Mouse (Mus musculus) MEL (cell line): ENCODE measurements around the gene Snx29. TPM values are rescaled to one million over a fixed set of nuclear protein-coding genes. Genes with fewer than 3 reads are reported as not detected.

Source experiments
- DNase-seq: peaks from one replicate; pipeline ENCODE4 v3.0.0; 2011; ENCODE audit warnings: low read depth, low spot score
- H3K27ac ChIP-seq: 2 replicates; pipeline ENCODE4 v1.5.1; 2012; ENCODE audit warnings: low read depth, mild to moderate bottlenecking, control low read depth, low read length, moderate library complexity; ENCODE audit not compliant: control insufficient read depth
- H3K27me3 ChIP-seq, 2 experiments: fragments of 150-350 bp in 1 of 2; sonication (generic) in 1 of 2; 2 replicates each; pipeline ENCODE4 v1.6.1; 2012; ENCODE audit warnings: low read length in 2 of 2, mild to moderate bottlenecking in 2 of 2, improper control_type of control experiment in 1 of 2, moderate library complexity in 1 of 2; ENCODE audit not compliant: insufficient read depth in 2 of 2, control insufficient read depth in 1 of 2
- H3K36me3 ChIP-seq, 2 experiments: 2 replicates each; pipeline ENCODE4 v1.6.1; 2012 to 2014; ENCODE audit warnings: low read length in 2 of 2, improper control_type of control experiment in 1 of 2, inconsistent platforms in 1 of 2, mild to moderate bottlenecking in 1 of 2; ENCODE audit not compliant: insufficient read depth in 2 of 2, control insufficient read depth in 1 of 2
- H3K4me1 ChIP-seq, 2 experiments: fragments of 150-350 bp in 1 of 2; sonication (generic) in 1 of 2; 2 replicates each; pipeline ENCODE4 v1.6.1; 2012; ENCODE audit warnings: low read length in 2 of 2, improper control_type of control experiment in 1 of 2, mild to moderate bottlenecking in 1 of 2; ENCODE audit not compliant: insufficient read depth in 2 of 2, control insufficient read depth in 1 of 2
- H3K4me3 ChIP-seq, 2 experiments: fragments of 150-350 bp in 1 of 2; sonication (generic) in 1 of 2; 2 replicates each; pipeline ENCODE4 v1.5.1; 2012; ENCODE audit warnings: low read depth in 2 of 2, low read length in 2 of 2, mild to moderate bottlenecking in 2 of 2, moderate library complexity in 2 of 2, control low read depth in 1 of 2, improper control_type of control experiment in 1 of 2; ENCODE audit not compliant: control insufficient read depth in 1 of 2, insufficient read depth in 1 of 2
- H3K79me2 ChIP-seq: 2 replicates; pipeline ENCODE4 v1.6.1; 2012; ENCODE audit warnings: mild to moderate bottlenecking, low read length, moderate library complexity; ENCODE audit not compliant: control insufficient read depth, poor library complexity, insufficient read depth
- H3K9ac ChIP-seq: 2 replicates; pipeline ENCODE4 v1.6.1; 2012; ENCODE audit warnings: low read depth, mild to moderate bottlenecking, control low read depth, low read length, moderate library complexity; ENCODE audit not compliant: control insufficient read depth, poor library complexity, severe bottlenecking
- H3K9me3 ChIP-seq: fragments of 150-350 bp; sonication (generic); replicated peaks from 2 replicates; pipeline ENCODE4 v1.6.1; 2012; ENCODE audit warnings: mild to moderate bottlenecking, low read length, improper control_type of control experiment, moderate library complexity; ENCODE audit not compliant: insufficient read depth
- CHD1 ChIP-seq: IDR thresholded peaks from 2 replicates; pipeline ENCODE4 v1.6.1; 2012; ENCODE audit warnings: low read depth, mild to moderate bottlenecking, inconsistent platforms, low read length, improper control_type of control experiment
- E2F4 ChIP-seq: IDR thresholded peaks from 2 replicates; pipeline ENCODE4 v1.6.1; 2011; ENCODE audit warnings: low read depth, low read length, improper control_type of control experiment, borderline replicate concordance
- ELF1 ChIP-seq: IDR thresholded peaks from 2 replicates; pipeline ENCODE4 v1.6.1; 2014; ENCODE audit warnings: low read depth, mild to moderate bottlenecking, inconsistent platforms, low read length, improper control_type of control experiment, moderate library complexity
- KAT2A ChIP-seq: conservative IDR thresholded peaks from 2 replicates; pipeline ENCODE4 v1.6.1; 2012; ENCODE audit warnings: low read depth, low read length, improper control_type of control experiment, inconsistent platforms
- MAFK ChIP-seq: IDR thresholded peaks from 2 replicates; pipeline ENCODE4 v1.6.1; 2011; ENCODE audit warnings: low read depth, mild to moderate bottlenecking, low read length, improper control_type of control experiment, borderline replicate concordance
- MAX ChIP-seq: IDR thresholded peaks from 2 replicates; pipeline ENCODE4 v1.6.1; 2011; ENCODE audit warnings: low read length, improper control_type of control experiment
- MAZ ChIP-seq: IDR thresholded peaks from 2 replicates; pipeline ENCODE4 v1.6.1; 2012; ENCODE audit warnings: low read depth, mild to moderate bottlenecking, inconsistent platforms, low read length, improper control_type of control experiment
- MEF2A ChIP-seq: IDR thresholded peaks from 2 replicates; pipeline ENCODE4 v1.6.1; 2014; ENCODE audit warnings: low read depth, mild to moderate bottlenecking, inconsistent platforms, low read length, improper control_type of control experiment; ENCODE audit not compliant: poor library complexity, insufficient replicate concordance, severe bottlenecking; ENCODE audit errors: extremely low read depth
- MXI1 ChIP-seq: IDR thresholded peaks from 2 replicates; pipeline ENCODE4 v1.6.1; 2011; ENCODE audit warnings: mild to moderate bottlenecking, low read depth, low read length, improper control_type of control experiment
- MYC ChIP-seq: IDR thresholded peaks from 2 replicates; pipeline ENCODE4 v1.6.1; 2011; ENCODE audit warnings: low read depth, mild to moderate bottlenecking, low read length, improper control_type of control experiment, moderate library complexity
- POLR2A ChIP-seq, 2 experiments: IDR thresholded peaks; 2 replicates each; pipeline ENCODE4 v1.6.1; 2011 to 2012; ENCODE audit warnings: low read length in 2 of 2, mild to moderate bottlenecking in 2 of 2, control low read depth in 1 of 2, improper control_type of control experiment in 1 of 2, low read depth in 1 of 2, moderate library complexity in 1 of 2; ENCODE audit not compliant: control insufficient read depth in 1 of 2, insufficient read depth in 1 of 2, poor library complexity in 1 of 2
- POLR2AphosphoS5 ChIP-seq: IDR thresholded peaks from 2 replicates; pipeline ENCODE4 v1.6.1; 2012; ENCODE audit warnings: low read depth, borderline replicate concordance, mild to moderate bottlenecking, inconsistent platforms, low read length, moderate library complexity, mixed read lengths
- SIN3A ChIP-seq: IDR thresholded peaks from 2 replicates; pipeline ENCODE4 v1.6.1; 2012; ENCODE audit warnings: low read length, improper control_type of control experiment, inconsistent platforms
- TAL1 ChIP-seq: IDR thresholded peaks from 2 replicates; pipeline ENCODE4 v1.6.1; 2012; ENCODE audit warnings: mild to moderate bottlenecking, inconsistent platforms, low read length, moderate library complexity, mixed read lengths
- TCF12 ChIP-seq: IDR thresholded peaks from 2 replicates; pipeline ENCODE4 v1.6.1; 2014; ENCODE audit warnings: low read depth, mild to moderate bottlenecking, inconsistent platforms, low read length, improper control_type of control experiment, moderate library complexity
- UBTF ChIP-seq: IDR thresholded peaks from 2 replicates; pipeline ENCODE4 v1.6.1; 2012; ENCODE audit warnings: low read depth, mild to moderate bottlenecking, inconsistent platforms, low read length, improper control_type of control experiment, moderate library complexity, borderline replicate concordance; ENCODE audit not compliant: insufficient read depth
- USF1 ChIP-seq: IDR thresholded peaks from 2 replicates; pipeline ENCODE4 v1.6.1; 2014; ENCODE audit warnings: low read depth, mild to moderate bottlenecking, inconsistent platforms, low read length, improper control_type of control experiment, moderate library complexity
- ZKSCAN1 ChIP-seq: IDR thresholded peaks from 2 replicates; pipeline ENCODE4 v1.6.1; 2012; ENCODE audit warnings: low read depth, mild to moderate bottlenecking, inconsistent platforms, low read length, improper control_type of control experiment, moderate library complexity
- ZNF384 ChIP-seq: IDR thresholded peaks from 2 replicates; pipeline ENCODE4 v1.6.1; 2012; ENCODE audit warnings: low read depth, mild to moderate bottlenecking, inconsistent platforms, low read length, improper control_type of control experiment
- polyA plus RNA-seq, 2 experiments: library from polyadenylated mRNA; stranded (reverse) in 1 of 2; unstranded in 1 of 2; fragments of >175 nt in 1 of 2; fragments of >200 nt in 1 of 2; gene quantifications; 2 replicates each; pipeline versions ENCODE4 v1.2.1 to v1.2.4; 2012; ENCODE audit warnings: low replicate concordance in 2 of 2, low read depth in 1 of 2; ENCODE audit not compliant: insufficient read length in 2 of 2, insufficient read depth in 1 of 2, missing spikeins in 1 of 2
- total RNA-seq: library from RNA; depleted of rRNA; stranded (reverse); fragments of 300-350 nt; gene quantifications from 2 replicates; pipeline ENCODE4 v1.2.3, GENCODE M21; 2012

Snx29 gene
- total and polyA plus RNA-seq, 3 experiments: 0.72 to 0.73 TPM; not detected in 1

GRCm38 (mm10) chr16:11400936-11401335, 78.2 kb downstream of the Snx29 start:
- Histone ChIP-seq H3K27me3 (no peaks in the 10 kb centered on the region), H3K79me2 (no peaks in the 10 kb centered on the region), H3K9ac (no peak overlapping the region), H3K36me3 (no peaks in the 10 kb centered on the region), H3K27ac (no peak overlapping the region), H3K4me3 (no peak overlapping the region), H3K4me1 (no peaks in the 10 kb centered on the region), H3K9me3 (no peaks in the 10 kb centered on the region)
- no peak for DNase-seq
- TF ChIP-seq MYC (no peak), UBTF (no peak), ELF1 (no peak)

DNA sequence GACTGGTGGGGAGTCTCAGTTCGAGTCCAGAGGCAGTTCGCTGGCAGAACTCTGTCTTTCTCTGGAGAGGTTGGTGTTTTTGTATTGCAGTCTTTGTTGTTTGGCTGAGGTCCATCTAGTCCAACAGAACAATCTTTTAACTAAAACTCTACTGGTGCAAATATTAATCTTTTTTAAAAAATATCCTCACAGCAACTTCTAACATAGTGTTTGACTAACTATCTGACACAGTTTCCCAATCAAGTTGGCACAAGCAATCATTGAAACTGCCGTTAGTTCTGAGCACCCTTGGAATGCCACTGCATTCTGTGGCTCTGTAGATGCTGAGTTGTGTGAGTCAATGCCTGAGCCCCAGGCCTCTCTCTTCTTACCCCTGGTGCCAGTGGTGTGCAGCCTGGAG, 82.5 kb downstream of the Snx29 start:
- no peak for TF ChIP-seq ZNF384
- TF ChIP-seq TCF12: no peak
- TF ChIP-seq MEF2A: no peak
- DNase-seq: no peak

DNA sequence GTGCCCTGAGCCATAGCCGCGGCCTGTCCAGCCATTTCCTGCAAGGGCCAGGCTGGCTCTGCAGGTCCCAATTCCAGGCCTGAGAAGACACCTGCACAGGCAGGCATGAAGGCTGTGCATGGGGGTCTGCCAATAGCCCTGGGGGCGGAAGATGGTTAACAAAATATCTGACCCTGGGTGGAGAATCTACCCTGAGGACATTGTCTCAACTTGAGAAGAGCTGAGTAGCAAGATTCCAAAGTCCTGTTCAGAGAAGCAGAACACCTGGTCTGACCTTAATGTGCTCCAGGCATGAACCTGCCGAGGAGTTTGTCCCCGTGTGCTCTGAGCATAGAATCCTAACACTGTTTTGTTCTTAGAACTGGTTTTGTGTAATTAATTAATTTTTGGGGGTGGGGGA, 83.5 kb downstream of the Snx29 start:
- DNase-seq: no peak
- H3K27me3 ChIP-seq: no peaks in the 10 kb centered on the region
- H3K36me3 ChIP-seq: no peaks in the 10 kb centered on the region
- H3K9ac ChIP-seq: no peak overlapping the region
- no peak for TF ChIP-seq MXI1
- TF ChIP-seq SIN3A: no peak
- no peak for TF ChIP-seq MAFK
- TF ChIP-seq USF1: no peak
- TF ChIP-seq E2F4: no peak
- TF ChIP-seq CHD1: no peak
- no peak for TF ChIP-seq POLR2A (IDR thresholded peaks at IDR 0.05; ENCODE audit: control insufficient read depth in 1 of 2, insufficient read depth in 1 of 2, low read depth in 1 of 2, low read length in 2 of 2, poor library complexity in 1 of 2)
- TF ChIP-seq MYC: no peak
- TF ChIP-seq ZNF384: no peak
- no peak for TF ChIP-seq MAX
- TF ChIP-seq POLR2AphosphoS5: no peak
- TF ChIP-seq ZKSCAN1: no peak
- TF ChIP-seq MAZ: no peak
- TF ChIP-seq KAT2A: no peak
- no peak for TF ChIP-seq TAL1
- TF ChIP-seq UBTF: no peak
- no peaks in the 10 kb centered on the region for H3K4me1 ChIP-seq
- H3K9me3 ChIP-seq: no peaks in the 10 kb centered on the region
- no peak overlapping the region for H3K4me3 ChIP-seq
- H3K79me2 ChIP-seq: no peaks in the 10 kb centered on the region
- no peak overlapping the region for H3K27ac ChIP-seq

More for the DNA sequence above, 82.5 kb downstream of the Snx29 start:
- no peaks in the 10 kb centered on the region for H3K27me3 ChIP-seq
- H3K9ac ChIP-seq: no peak overlapping the region
- no peaks in the 10 kb centered on the region for H3K36me3 ChIP-seq
- no peaks in the 10 kb centered on the region for H3K4me1 ChIP-seq
- no peaks in the 10 kb centered on the region for H3K79me2 ChIP-seq
- no peaks in the 10 kb centered on the region for H3K9me3 ChIP-seq
- H3K4me3 ChIP-seq: no peak overlapping the region
- H3K27ac ChIP-seq: no peak overlapping the region
